In genomic region chr13:46222031-46222430, GRCm38 (mm10) we compare ENCODE assay signal across 15 mouse cellular contexts. TPM values are rescaled to one million over a fixed set of nuclear protein-coding genes. Genes with fewer than 3 reads are reported as not detected.
DNase-seq lines count a peak whose midpoint lies in the region; ATAC-seq and TF ChIP-seq lines count a peak whose summit lies in the region.
"Had no signal": no experiment of that assay in that cellular context is flagged by ENCODE, and none has a peak within 500 bp of the region (broad histone marks: within the 10 kb centered on the region; RNA-seq: fewer than 3 reads in every experiment).

No protein-coding gene starts in this region.

- 50% methylated on average over 7 of the region's 7 CpGs for WGBS in limb, embryonic 14.5 days
- WGBS in limb, embryonic 10.5 days, result 79% methylated on average over 7 of the region's 7 CpGs

- peaks cover 15% of the 10 kb centered on the region for H3K4me1 ChIP-seq in limb, embryonic 14.5 days (ENCODE audit: control insufficient read depth, insufficient read depth, low read length)
- H3K4me1 ChIP-seq in limb, embryonic 10.5 days, result peaks cover 3% of the 10 kb centered on the region
- H3K4me1 ChIP-seq: liver, embryonic 13.5 days had no signal

- H3K27ac ChIP-seq in limb, embryonic 14.5 days (replicated peaks; ENCODE audit: low read depth, low read length), result no peak overlapping the region
- H3K27ac ChIP-seq in limb, embryonic 10.5 days, result no peak overlapping the region
- H3K27ac ChIP-seq: hindbrain, embryonic 12.5 days; left cerebral cortex, adult 2 months; liver, embryonic 13.5 days; midbrain, embryonic 10.5 days; stomach, embryonic 15.5 days had no signal

- DNase-seq in adrenal gland, adult (ENCODE audit: inconsistent age in 2 of 2, low spot score in 1 of 2), result peak; percentile 51 to 65
- no peak for DNase-seq in adrenal gland, adult 18-20 months (ENCODE audit: low spot score in 2 of 2)
- DNase-seq in limb, embryonic 14.5 days (ENCODE audit: low spot score), result peak; percentile 4
- no peak for DNase-seq in limb, embryonic 10.5 days (ENCODE audit: low spot score)
- peak; percentile 19 to 42 for DNase-seq in layer of hippocampus, adult 8-10 months (ENCODE audit: low spot score in 2 of 2)
- peak; percentile 45 for DNase-seq in right cerebral cortex, postnatal 25 days
- no peak for DNase-seq in cerebellum, postnatal 36 days
- no peak for DNase-seq in thymus, postnatal 4 days
- DNase-seq: cerebellum, postnatal 10 days; liver, embryonic 13.5 days had no signal

- H3K4me3 ChIP-seq in limb, embryonic 14.5 days (replicated peaks; ENCODE audit: low read length), result no peak overlapping the region
- no peak overlapping the region for H3K4me3 ChIP-seq in limb, embryonic 10.5 days
- H3K4me3 ChIP-seq: hindbrain, embryonic 12.5 days; left cerebral cortex, adult 2 months; liver, embryonic 13.5 days; midbrain, embryonic 10.5 days; stomach, embryonic 15.5 days had no signal

- no peaks in the 10 kb centered on the region for H3K36me3 ChIP-seq in limb, embryonic 14.5 days (ENCODE audit: control insufficient read depth, insufficient read depth, low read length)
- H3K36me3 ChIP-seq in limb, embryonic 10.5 days, result no peaks in the 10 kb centered on the region
- H3K36me3 ChIP-seq: hindbrain, embryonic 12.5 days; liver, embryonic 13.5 days; midbrain, embryonic 10.5 days; stomach, embryonic 15.5 days had no signal

- no peak for TF ChIP-seq POLR2A in limb, embryonic 14.5 days (IDR thresholded peaks at IDR 0.05; ENCODE audit: borderline replicate concordance, extremely low read depth, insufficient read depth, insufficient read length)

- H3K9me3 ChIP-seq in limb, embryonic 14.5 days (ENCODE audit: control insufficient read depth, low read length), result no peaks in the 10 kb centered on the region
- H3K9me3 ChIP-seq in limb, embryonic 10.5 days (replicated peaks), result no peaks in the 10 kb centered on the region
- H3K9me3 ChIP-seq: hindbrain, embryonic 12.5 days; liver, embryonic 13.5 days; midbrain, embryonic 10.5 days; stomach, embryonic 15.5 days had no signal

- no peak overlapping the region for H3K9ac ChIP-seq in limb, embryonic 14.5 days (ENCODE audit: low read depth, low read length, severe bottlenecking)
- H3K9ac ChIP-seq: hindbrain, embryonic 12.5 days; liver, embryonic 13.5 days; stomach, embryonic 15.5 days had no signal

- no peak overlapping the region for H3K4me2 ChIP-seq in limb, embryonic 14.5 days (replicated peaks; ENCODE audit: low read depth, low read length, severe bottlenecking)
- H3K4me2 ChIP-seq: heart, embryonic 11.5 days; hindbrain, embryonic 12.5 days; liver, embryonic 13.5 days; stomach, embryonic 15.5 days had no signal

- no peak for ATAC-seq in limb, embryonic 14.5 days (ENCODE audit: low FRiP score, low read depth)

- H3K27me3 ChIP-seq in limb, embryonic 14.5 days (ENCODE audit: control insufficient read depth, insufficient read depth, low read length), result no peaks in the 10 kb centered on the region
- H3K27me3 ChIP-seq in limb, embryonic 10.5 days (ENCODE audit: low read depth, poor library complexity, severe bottlenecking), result no peaks in the 10 kb centered on the region
- H3K27me3 ChIP-seq: hindbrain, embryonic 12.5 days; liver, embryonic 13.5 days; stomach, embryonic 15.5 days had no signal

RNA-seq across cellular contexts. Expression of gene Stmnd1, which starts 51.5 kb away (rescaled TPM):
- under 1 TPM in 1 of 2 experiments, not detected in 1; 0.29 TPM for total RNA-seq in adrenal gland, adult 18-20 months (2021)
- 0.29 and 0.74 TPM in 2 replicates for polyA plus RNA-seq in limb, embryonic 14.5 days (2012; rRNA removed)
- 1.1 and 1.3 TPM in 2 replicates for polyA plus RNA-seq in limb, embryonic 14.5 days (2014; fragmentation: Nextera tagmentation; extraction: Ambion mirVana)
- polyA plus RNA-seq in limb, embryonic 10.5 days (2016; fragmentation: Nextera tagmentation; extraction: Ambion mirVana), result not detected in 2 replicates
- not detected for total RNA-seq in layer of hippocampus, adult 8-10 months (2022)
- total RNA-seq: left cerebral cortex, adult 2 months had no signal
- polyA plus RNA-seq: hindbrain, embryonic 12.5 days; liver, embryonic 13.5 days; midbrain, embryonic 10.5 days had no signal

Comparison
In these comparisons a context has a peak if more than half of its experiments do, and no peak if none do; other contexts are left out.
1. DNase-seq: peak in adrenal gland, adult (2 of 2), limb, embryonic 14.5 days (single experiment), layer of hippocampus, adult 8-10 months (2 of 2) and right cerebral cortex, postnatal 25 days (single experiment); none in adrenal gland, adult 18-20 months (0 of 2), limb, embryonic 10.5 days (single experiment), cerebellum, postnatal 36 days (0 of 2) and thymus, postnatal 4 days (single experiment).